Mouse (Mus musculus) gastrocnemius, adult 18-20 months (tissue): ENCODE results near the gene Tsen15. TPM values are rescaled to one million over a fixed set of nuclear protein-coding genes. Genes with fewer than 3 reads are reported as not detected.
"Not testable (repeated sequence)": the region's sequence is repeated elsewhere in the genome, so short reads cannot be mapped to it uniquely, and the experiment has no call there.

ENCODE experiments used
- DNase-seq: peaks from one replicate; pipeline ENCODE4 v3.0.0; 2021; ENCODE audit warnings: low spot score
- total RNA-seq, 2 experiments: library from RNA; stranded (reverse); gene quantifications; 2 replicates each; pipeline ENCODE4 v1.2.3; 2021

Tsen15 gene
- total RNA-seq, 2 experiments from 2014 or later = 13.4 to 16.1 TPM

DNA sequence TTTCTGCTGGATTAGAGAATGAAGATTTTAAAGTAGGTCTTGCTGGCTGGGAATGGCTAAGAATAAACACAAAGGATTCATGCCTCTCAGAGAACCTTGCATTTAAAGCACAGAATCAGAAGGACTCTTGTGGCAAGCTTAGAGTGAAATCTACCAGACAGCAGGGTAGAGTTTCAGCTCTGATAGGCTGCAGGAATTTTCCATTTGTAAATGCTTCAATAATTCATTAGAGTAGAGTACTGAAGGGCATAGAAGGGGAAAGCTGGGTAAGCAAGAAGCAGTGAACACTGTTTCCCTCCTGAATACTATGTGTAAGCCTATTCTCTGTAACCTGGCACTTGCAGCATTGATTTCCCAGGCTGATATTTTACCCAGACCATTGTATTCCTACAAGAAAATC lies 2.8 kb upstream of the Tsen15 start:
- no peak for DNase-seq

DNA sequence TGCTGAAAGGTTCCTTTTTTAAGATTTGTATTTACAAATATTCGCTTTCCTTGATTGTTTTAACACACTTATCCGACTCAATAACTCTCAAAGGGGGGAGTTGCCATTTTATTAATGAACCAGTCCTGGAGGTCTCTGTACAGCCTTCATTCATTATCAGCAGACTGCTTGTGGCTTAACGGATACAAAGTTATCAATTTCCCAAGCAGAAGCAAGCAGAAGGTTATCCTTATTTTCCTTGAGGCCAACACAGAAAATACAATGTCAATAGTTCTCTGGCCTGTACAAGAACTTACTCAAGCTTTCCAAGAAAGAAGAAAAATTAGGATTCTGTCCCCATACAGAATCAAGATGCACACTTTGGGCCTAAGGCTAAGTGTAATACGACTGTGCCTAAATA lies 795 bp downstream of the Tsen15 start:
- not testable (repeated sequence) for DNase-seq

DNA sequence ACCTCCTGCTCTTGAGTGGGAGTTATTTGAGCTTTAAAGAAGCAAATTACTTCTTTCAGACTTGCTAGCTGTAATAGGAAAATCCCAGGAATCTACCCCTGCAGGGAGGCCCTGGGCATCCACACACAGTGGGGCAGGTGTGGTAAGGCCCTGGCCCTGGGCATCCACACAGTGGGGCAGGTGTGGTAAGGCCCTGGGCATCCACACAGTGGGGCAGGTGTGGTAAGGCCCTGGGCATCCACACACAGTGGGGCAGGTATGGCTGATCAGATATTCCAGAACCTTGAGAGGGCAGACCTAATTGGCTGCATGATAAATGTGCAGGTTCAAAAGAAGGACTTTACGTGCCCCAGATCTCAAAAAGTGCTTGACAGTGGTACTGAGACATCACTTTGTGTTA lies 1.9 kb downstream of the Tsen15 start:
- DNase-seq = no peak

DNA sequence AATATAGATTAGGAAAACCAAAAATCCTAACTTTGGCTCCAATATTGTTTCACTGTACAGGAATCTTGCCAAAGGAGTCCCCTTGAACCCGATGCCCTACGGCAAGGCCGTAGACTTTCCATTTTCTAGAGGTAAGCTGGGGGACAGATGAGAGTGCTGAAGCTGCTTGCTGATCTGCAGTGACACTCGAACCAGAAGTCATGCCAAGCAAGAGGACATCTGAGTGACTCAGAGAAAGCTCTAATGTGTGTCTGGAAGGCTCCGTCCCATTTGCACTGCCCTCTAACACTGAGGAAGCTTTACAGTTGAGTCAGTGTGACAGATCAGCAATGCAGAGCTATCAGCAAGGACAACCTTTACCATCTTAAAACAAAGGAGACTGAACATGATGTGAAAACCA lies 8.2 kb downstream of the Tsen15 start:
- no peak for DNase-seq

DNA sequence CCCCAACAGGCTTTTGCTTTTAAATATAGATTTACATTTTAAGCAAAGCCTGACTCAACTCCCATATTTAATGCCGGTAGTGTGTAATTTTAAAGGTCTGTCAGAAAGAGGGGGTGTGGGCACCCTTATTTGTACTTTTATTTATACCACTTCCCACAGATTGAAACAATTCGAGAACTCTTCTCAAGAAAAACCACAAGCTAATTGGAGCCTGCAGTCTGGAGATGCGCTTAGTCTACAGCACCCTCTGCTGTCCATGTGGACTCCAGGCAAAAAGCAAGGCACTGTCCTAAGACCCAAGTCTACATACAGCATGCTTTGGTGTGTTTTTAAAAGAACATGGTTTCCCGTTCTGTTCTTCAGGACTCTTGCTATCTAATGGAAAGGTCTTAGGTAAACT lies 17.3 kb downstream of the Tsen15 start:
- DNase-seq = peak; percentile 60

DNA sequence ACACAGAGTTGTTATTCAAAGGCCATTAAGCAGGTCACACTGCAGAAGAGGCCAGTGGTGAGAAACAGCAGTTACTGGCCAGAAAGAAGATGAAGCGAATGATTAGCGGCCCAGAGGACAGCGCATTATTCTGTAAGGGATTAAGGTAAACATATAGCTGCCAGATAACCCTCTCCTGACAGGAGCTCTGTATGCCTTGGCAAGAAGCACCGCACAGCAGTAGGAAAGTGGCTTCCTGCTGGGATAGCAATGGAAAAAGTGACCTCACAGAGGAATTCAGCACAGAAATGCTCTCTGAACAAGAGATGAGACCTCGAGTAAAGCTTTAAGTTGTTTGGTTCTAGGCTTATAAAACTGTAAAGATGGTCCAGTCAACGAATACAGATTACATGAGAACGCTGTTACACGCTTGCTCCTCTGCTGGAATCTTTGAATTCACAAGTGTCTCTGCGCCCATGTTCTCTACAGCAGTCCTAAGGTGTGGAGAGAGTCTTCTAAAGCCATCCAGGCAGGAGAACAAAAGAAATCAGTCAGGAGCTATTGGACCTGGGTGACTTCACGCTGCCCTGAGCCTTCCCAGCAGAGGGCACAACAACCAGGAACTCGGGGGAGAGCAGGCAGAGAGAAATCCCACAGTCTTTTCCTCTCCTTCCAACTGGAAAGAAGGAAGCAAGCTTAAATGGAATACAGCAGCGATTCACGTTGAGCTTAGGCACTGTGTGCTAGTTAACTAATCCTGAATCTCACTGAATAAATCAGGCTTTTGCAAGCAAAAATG lies 18.0 kb downstream of the Tsen15 start:
- DNase-seq = no peak

DNA sequence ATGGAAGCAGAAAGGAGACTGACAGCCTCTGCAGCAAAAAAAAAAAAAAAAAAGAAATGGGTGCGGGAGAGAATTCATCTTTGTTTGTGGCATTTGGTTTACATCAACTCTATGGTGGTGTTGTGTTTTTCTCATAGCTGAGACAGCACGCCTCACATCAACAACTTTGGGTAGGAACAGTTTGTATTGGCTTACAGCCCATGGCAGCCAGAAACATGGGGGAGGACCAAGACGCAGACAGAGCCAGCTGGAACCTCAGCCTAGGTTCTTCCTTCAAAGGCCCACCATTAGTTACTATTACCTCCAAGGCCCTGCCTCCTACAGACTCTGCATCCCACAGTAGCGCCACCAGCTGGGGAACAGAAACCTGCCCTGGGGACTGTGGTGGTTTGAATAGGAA lies 29.8 kb downstream of the Tsen15 start:
- no peak for DNase-seq

DNA sequence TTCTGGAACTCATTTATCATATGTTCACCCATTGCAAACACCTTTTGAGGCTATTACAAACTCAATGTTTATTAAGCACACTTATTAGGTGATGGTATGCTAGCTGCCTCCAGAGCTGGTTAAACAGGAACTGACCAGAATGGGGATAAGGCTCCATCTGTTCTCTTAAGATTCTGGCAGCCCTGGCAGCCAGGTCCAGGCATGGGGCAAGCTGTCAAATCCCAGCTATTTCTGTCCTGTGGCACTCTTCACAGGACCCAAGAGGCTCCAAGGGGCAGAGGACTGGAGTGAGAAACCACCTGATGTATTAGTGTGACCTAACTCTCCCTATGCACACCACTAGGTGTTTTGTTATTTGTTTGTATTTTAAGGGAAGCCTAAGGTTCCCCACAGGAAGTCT lies 38.5 kb downstream of the Tsen15 start:
- peak; percentile 40 for DNase-seq

DNA sequence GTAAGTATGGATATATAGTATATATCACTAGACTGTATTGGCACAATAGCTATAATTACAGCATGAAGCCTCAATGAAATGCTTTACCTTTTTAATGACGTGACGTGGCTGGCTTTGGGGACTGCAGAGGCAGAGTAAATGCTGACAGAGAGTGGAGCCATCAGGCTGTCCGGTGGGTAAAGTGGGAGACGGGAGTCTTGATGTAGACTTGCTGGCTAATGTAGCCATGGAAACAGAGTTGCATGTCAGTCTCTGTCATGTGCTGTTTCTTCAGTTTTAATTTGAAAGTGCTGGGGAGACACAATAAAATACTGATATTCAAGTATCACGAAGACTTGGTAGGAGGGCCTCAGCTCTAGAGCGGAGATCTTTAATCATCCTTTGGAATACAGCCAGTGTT lies 62.5 kb downstream of the Tsen15 start:
- no peak for DNase-seq

Other genes starting within 250 kb of the Tsen15 start
- 1 to 10 TPM; 1.4 to 1.7 TPM for gene Colgalt2, start 13.1 kb upstream of the Tsen15 start, total RNA-seq